Mouse (Mus musculus) hindbrain, embryonic 16.5 days (tissue): Measurements from ENCODE around the gene Tmem223. TPM values are rescaled to one million over a fixed set of nuclear protein-coding genes. Genes with fewer than 3 reads are reported as not detected.

ENCODE experiments used
- ATAC-seq: fragments of 200-750 bp; cut with Nextera tagmentation; 2 replicates; pipeline ENCODE4 v1.8.0; 2017; ENCODE audit warnings: moderate TSS enrichment, moderate library complexity
- H3K27ac ChIP-seq: fragments of 300-500 bp; sonication (generic); 2 replicates; pipeline ENCODE4 v1.5.1; 2014; ENCODE audit warnings: low read depth, mild to moderate bottlenecking, control low read depth, low read length, moderate library complexity
- H3K27me3 ChIP-seq: fragments of 300-500 bp; sonication (generic); replicated peaks from 2 replicates; pipeline ENCODE4 v1.6.1; 2014; ENCODE audit warnings: low read length; ENCODE audit not compliant: control insufficient read depth, insufficient read depth
- H3K36me3 ChIP-seq: fragments of 300-500 bp; sonication (generic); 2 replicates; pipeline ENCODE4 v1.6.1; 2014; ENCODE audit warnings: mild to moderate bottlenecking, low read length, moderate library complexity, mixed read lengths; ENCODE audit not compliant: control insufficient read depth, insufficient read depth
- H3K4me1 ChIP-seq: fragments of 300-500 bp; sonication (generic); 2 replicates; pipeline ENCODE4 v1.6.1; 2014; ENCODE audit warnings: low read depth, low read length; ENCODE audit not compliant: control insufficient read depth, insufficient read depth
- H3K4me2 ChIP-seq: fragments of 300-500 bp; sonication (generic); 2 replicates; pipeline ENCODE4 v1.6.1; 2014; ENCODE audit warnings: mild to moderate bottlenecking, low read length, control low read depth, moderate library complexity
- H3K4me3 ChIP-seq: fragments of 300-500 bp; sonication (generic); 2 replicates; pipeline ENCODE4 v1.5.1; 2014; ENCODE audit warnings: mild to moderate bottlenecking, low read length, control low read depth, moderate library complexity
- H3K9ac ChIP-seq: fragments of 300-500 bp; sonication (generic); 2 replicates; pipeline ENCODE4 v1.6.1; 2014; ENCODE audit warnings: low read depth, mild to moderate bottlenecking, control low read depth, low read length, moderate library complexity
- H3K9me3 ChIP-seq: fragments of 300-500 bp; sonication (generic); 2 replicates; pipeline ENCODE4 v1.6.1; 2014; ENCODE audit warnings: mild to moderate bottlenecking, low read length, moderate library complexity; ENCODE audit not compliant: control insufficient read depth
- WGBS: fragments of 180-500 bp; shearing (Covaris S2); extraction: QIAGEN DNeasy Blood & Tissue Kit; methylation state at CpG from one replicate; pipeline ENCODE4 v1.1.7; 2014; 5-methylcytosine and 5-hydroxymethylcytosine counted together
- polyA plus RNA-seq: library from polyadenylated mRNA; unstranded; fragments of >200 nt; fragmentation: Nextera tagmentation; extraction: Ambion mirVana; gene quantifications from 2 replicates; pipeline ENCODE4 v1.2.1, GENCODE M21; 2015

The Tmem223 gene
- polyA plus RNA-seq, 1 experiment from 2014 or later, result 200 TPM

DNA sequence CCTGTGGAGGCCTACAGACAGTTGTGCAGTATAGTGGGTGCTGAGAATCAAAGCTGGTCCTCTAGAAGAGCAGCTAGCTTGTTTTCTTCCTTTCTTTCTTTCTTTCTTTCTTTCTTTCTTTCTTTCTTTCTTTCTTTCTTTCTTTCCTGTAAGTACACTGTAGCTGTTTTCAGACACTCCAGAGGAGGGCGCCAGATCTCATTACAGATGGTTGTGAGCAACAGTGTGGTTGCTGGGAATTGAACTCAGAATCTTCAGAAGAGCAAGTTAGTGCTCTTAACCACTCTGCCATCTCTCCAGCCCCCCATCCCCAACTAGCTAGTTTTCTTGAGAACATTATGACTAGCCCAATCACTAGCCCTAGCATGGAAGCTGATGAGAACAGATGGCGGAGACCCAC lies 10.0 kb upstream of the Tmem223 start:
- Histone ChIP-seq H3K27me3 (no peaks in the 10 kb centered on the region), H3K27ac (no peak overlapping the region), H3K4me1 (peaks cover 18% of the 10 kb centered on the region), H3K9me3 (no peaks in the 10 kb centered on the region), H3K36me3 (peaks cover 21% of the 10 kb centered on the region), H3K4me2 (no peak overlapping the region), H3K9ac (no peak overlapping the region), H3K4me3 (no peak overlapping the region)
- no peak for ATAC-seq
- 91% methylated on average over 2 of the region's 2 CpGs for WGBS

DNA sequence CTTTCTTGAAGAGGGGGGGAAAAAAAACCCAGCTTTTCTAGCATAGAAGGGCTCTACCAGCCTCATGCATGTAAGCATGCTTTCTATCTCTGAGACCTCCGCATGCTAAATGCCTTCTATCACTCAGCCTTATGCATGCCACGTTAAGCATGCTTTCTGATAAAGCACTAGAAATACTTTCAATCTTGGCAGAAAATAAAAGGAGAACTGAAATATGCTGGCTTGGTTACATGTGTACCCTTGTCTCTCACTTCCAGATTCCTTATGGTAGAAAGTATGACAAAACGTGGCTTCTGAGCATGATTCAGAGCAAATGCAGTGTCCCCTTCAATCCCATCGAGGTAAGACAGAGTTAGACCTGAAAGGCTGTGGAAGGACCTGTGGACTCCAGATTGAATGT lies 7.5 kb upstream of the Tmem223 start:
- Histone ChIP-seq H3K4me2 (no peak overlapping the region), H3K4me1 (peaks cover 7% of the 10 kb centered on the region), H3K36me3 (peaks cover 45% of the 10 kb centered on the region), H3K27me3 (no peaks in the 10 kb centered on the region), H3K9me3 (no peaks in the 10 kb centered on the region), H3K4me3 (no peak overlapping the region), H3K9ac (no peak overlapping the region), H3K27ac (no peak overlapping the region)
- ATAC-seq, result no peak
- 95% methylated on average over 4 of the region's 4 CpGs for WGBS

GRCm38 (mm10) chr19:8765562-8765961 lies 5.2 kb upstream of the Tmem223 start:
- Histone ChIP-seq H3K4me3 (no peak overlapping the region), H3K4me1 (peaks cover 4% of the 10 kb centered on the region), H3K9me3 (no peaks in the 10 kb centered on the region), H3K27ac (no peak overlapping the region), H3K36me3 (peaks cover 60% of the 10 kb centered on the region), H3K4me2 (no peak overlapping the region), H3K9ac (no peak overlapping the region), H3K27me3 (no peaks in the 10 kb centered on the region)
- no peak for ATAC-seq
- over 99% methylated on average over 9 of the region's 9 CpGs for WGBS

DNA sequence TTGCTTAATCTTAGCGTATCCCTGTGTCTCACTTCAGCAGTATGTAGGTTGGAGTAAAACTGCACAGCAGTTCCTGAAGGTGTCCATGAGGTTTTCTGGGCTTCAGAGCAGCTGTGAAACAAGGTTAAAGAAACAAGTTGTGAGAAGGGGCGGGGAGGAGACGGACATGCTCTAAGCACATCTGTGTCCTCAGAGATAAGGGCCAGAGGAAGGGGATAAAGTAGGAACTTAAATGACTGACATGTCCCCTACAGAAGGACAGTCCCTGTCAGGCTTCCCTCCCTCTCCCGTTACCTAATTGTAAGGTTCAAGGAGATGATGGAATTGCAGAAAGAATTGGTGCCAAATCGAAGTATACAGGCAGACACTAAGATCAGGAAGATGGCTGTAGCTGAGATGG lies 2.2 kb downstream of the Tmem223 start:
- 85% methylated on average over 5 of the region's 5 CpGs for WGBS
- H3K4me2 ChIP-seq, result peak overlapping the region; percentile 99; the same call in 1 of the 2 replicates

DNA sequence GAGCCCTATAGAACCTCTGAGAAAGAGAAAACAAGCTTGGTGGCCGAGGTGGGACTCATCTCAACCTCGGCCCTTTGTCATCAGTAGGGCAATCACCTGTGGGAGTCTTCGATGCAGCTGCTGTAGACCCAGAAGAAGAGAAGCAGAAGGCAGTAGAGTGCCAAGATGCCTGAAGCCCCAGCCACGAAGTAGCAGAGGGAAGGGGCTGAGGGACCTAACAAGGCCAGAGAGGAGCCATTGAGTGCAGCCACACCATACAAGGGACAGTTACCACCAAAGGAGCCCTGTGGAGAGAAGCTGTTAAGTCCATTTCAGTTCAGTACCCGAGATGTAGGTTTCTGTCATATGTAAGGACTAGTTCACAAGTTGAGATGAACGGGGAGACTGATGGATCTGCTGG lies 2.6 kb downstream of the Tmem223 start:
- Histone ChIP-seq H3K36me3 (peaks cover 22% of the 10 kb centered on the region), H3K4me1 (peaks cover 30% of the 10 kb centered on the region), H3K9ac (peak overlapping the region; percentile 93), H3K27me3 (no peaks in the 10 kb centered on the region), H3K27ac (no peak overlapping the region), H3K9me3 (no peaks in the 10 kb centered on the region), H3K4me3 (peak overlapping the region; percentile 70), H3K4me2 (peak overlapping the region; percentile 99)
- WGBS, result 57% methylated on average over 6 of the region's 6 CpGs
- ATAC-seq, result no peak

More for the DNA sequence above, 2.2 kb downstream of the Tmem223 start:
- H3K4me1 ChIP-seq, result peaks cover 30% of the 10 kb centered on the region
- no peaks in the 10 kb centered on the region for H3K27me3 ChIP-seq
- H3K27ac ChIP-seq, result no peak overlapping the region
- no peak for ATAC-seq
- H3K9ac ChIP-seq, result peak overlapping the region; percentile 93; the same call in 1 of the 2 replicates
- peaks cover 24% of the 10 kb centered on the region for H3K36me3 ChIP-seq
- H3K4me3 ChIP-seq, result no peak overlapping the region
- H3K9me3 ChIP-seq, result no peaks in the 10 kb centered on the region

DNA sequence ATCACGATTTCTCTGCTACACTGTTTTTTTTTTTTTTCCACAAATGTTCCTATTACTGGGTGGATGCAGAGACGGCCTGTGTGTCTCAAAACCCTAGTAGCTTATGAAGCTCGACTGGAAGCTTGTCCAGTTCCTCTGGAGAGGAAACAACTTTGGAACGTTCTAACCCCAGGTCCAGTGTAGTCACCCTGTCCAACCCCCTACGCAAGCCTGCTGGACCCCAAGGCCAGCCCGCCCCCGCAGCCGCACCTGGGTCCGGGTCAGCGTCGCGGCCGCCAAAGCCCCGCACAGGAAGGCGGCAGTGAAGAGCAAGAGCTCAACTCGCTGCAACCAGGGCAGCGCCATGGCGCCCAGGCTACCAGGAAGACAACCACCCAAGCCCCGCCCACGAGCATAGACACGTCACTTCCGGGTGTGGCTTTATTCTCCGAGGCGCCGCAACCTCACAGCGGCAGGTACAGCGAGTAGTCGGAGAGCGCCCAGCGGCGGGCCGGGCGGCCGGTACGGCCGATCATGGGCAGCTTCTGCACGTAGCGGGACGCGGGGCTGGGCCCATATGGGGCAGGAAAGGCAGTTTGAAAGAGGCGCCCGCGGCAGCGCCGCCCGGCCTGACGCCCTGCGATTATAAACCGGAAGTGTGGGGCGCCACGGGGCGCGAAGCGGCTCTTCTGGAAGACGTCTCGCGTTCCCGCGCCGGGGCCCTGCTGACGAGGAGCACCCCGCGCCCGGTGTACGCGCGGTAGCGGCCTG lies 3.5 kb downstream of the Tmem223 start, which contains the start of gene Tmem179b:
Gene Tmem179b (minus strand): TSS at position 382 of the 750 bp plus-strand sequence.
- Histone ChIP-seq H3K36me3 (peaks cover 18% of the 10 kb centered on the region), H3K4me2 (peak within 1 kb of the TSS; percentile 99), H3K4me3 (peak within 1 kb of the TSS; percentile 70), H3K27ac (peak within 1 kb of the TSS; percentile 97), H3K9ac (peak within 1 kb of the TSS; percentile 93), H3K9me3 (no peaks in the 10 kb centered on the region), H3K27me3 (no peaks in the 10 kb centered on the region), H3K4me1 (peaks cover 30% of the 10 kb centered on the region)
- ATAC-seq, result peak; percentile 94
- under 1% methylated on average over 68 of the region's 68 CpGs for whole genome bisulfite sequencing

DNA sequence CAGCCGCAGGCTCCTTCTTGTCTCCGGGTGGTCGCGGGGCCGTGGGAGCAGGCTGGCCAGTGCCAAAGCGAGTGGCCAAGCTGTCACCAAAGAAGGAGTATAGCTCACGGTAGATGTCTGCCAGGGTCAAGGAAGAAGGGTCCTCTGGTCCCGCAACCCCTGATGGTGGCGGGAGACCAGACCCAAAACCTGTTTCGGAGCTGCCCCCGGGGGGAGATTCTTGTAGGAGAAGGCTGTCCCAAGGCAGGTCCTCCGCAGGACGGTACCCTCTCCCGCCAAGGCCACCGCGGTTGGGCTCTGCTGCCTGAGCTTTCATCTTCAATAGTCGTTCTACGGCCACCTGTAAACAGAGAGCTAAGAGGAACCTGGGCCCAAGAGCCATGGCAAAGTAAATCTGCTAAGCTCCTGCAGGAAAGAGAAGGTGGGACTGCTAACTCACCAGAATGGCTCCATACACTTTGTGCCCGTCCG lies 4.2 kb downstream of the Tmem223 start:
- Histone ChIP-seq H3K27ac (peak overlapping the region; percentile 97), H3K9me3 (no peaks in the 10 kb centered on the region), H3K4me1 (peaks cover 30% of the 10 kb centered on the region), H3K36me3 (peaks cover 16% of the 10 kb centered on the region), H3K4me3 (peak overlapping the region; percentile 70), H3K4me2 (peak overlapping the region; percentile 99), H3K27me3 (no peaks in the 10 kb centered on the region), H3K9ac (peak overlapping the region; percentile 93)
- WGBS, result 7% methylated on average over 20 of the region's 20 CpGs
- ATAC-seq, result no peak; the same call in 1 of the 2 replicates

- Histone ChIP-seq H3K4me2 (peak within 1 kb of the TSS; percentile 82), H3K36me3 (peaks cover 18% of the 10 kb centered on the region), H3K9me3 (no peaks in the 10 kb centered on the region), H3K4me1 (peaks cover 14% of the 10 kb centered on the region), H3K27me3 (no peaks in the 10 kb centered on the region), H3K4me3 (peak within 1 kb of the TSS; percentile 83), H3K9ac (peak within 1 kb of the TSS; percentile 76), H3K27ac (peak within 1 kb of the TSS; percentile 89)
- peak; percentile 99 for ATAC-seq
- WGBS, result 0% methylated on average over 31 of the region's 32 CpGs
These were observed 15.4 kb downstream of the Tmem223 start, which contains the start of gene Taf6l for GRCm38 (mm10) chr19:8786008-8786781. TSS of gene Taf6l (minus strand) at chr19:8786417.

GRCm38 (mm10) chr19:8788521-8788920 lies 17.7 kb downstream of the Tmem223 start:
- Histone ChIP-seq H3K27ac (peak overlapping the region; percentile 55; the same call in 1 of the 2 replicates), H3K9ac (0 out of 2 replicates have a peak overlapping the region, but pooled peaks have one; percentile 9), H3K36me3 (peaks cover 7% of the 10 kb centered on the region), H3K9me3 (no peaks in the 10 kb centered on the region), H3K4me3 (no peak overlapping the region), H3K4me2 (no peak overlapping the region), H3K4me1 (peaks cover 14% of the 10 kb centered on the region), H3K27me3 (no peaks in the 10 kb centered on the region)
- no peak for ATAC-seq
- 22% methylated on average over 3 of the region's 3 CpGs for WGBS
